8 mouse cellular contexts compared by ENCODE assay signal in genomic region chr5:107289234-107289764, GRCm38 (mm10). TPM values are rescaled to one million over a fixed set of nuclear protein-coding genes. Genes with fewer than 3 reads are reported as not detected.
A peak's percentile ranks its signal among the peaks of the same experiment; 100 is the strongest.
DNase-seq lines count a peak whose midpoint lies in the region; ATAC-seq and TF ChIP-seq lines count a peak whose summit lies in the region.

TSS of gene Tgfbr3 (minus strand) at chr5:107289629.

- H3K27me3 ChIP-seq in embryonic facial prominence, embryonic 11.5 days (ENCODE audit: control insufficient read depth, insufficient read depth, low read length), result no peaks in the 10 kb centered on the region; the same call in 1 of the 2 replicates
- H3K27me3 ChIP-seq in heart, adult 2 months (ENCODE audit: control insufficient read depth, insufficient read depth, low read length), result no peaks in the 10 kb centered on the region
- H3K27me3 ChIP-seq in kidney, adult 2 months (replicated peaks; ENCODE audit: control insufficient read depth, insufficient read depth, low read length), result no peaks in the 10 kb centered on the region
- no peaks in the 10 kb centered on the region; the same call in 1 of the 2 replicates for H3K27me3 ChIP-seq in limb, embryonic 14.5 days (ENCODE audit: control insufficient read depth, insufficient read depth, low read length)
- peaks cover 8% of the 10 kb centered on the region; the same call in 1 of the 2 replicates for H3K27me3 ChIP-seq in midbrain, embryonic 15.5 days (replicated peaks)

- H3K36me3 ChIP-seq in embryonic facial prominence, embryonic 11.5 days (replicated peaks; ENCODE audit: control insufficient read depth, insufficient read depth, low read depth, low read length), result no peaks in the 10 kb centered on the region
- peaks cover 13% of the 10 kb centered on the region for H3K36me3 ChIP-seq in heart, adult 2 months (ENCODE audit: control insufficient read depth, insufficient read depth, low read length)
- H3K36me3 ChIP-seq in kidney, adult 2 months (ENCODE audit: control insufficient read depth, insufficient read depth, low read length), result no peaks in the 10 kb centered on the region
- no peaks in the 10 kb centered on the region for H3K36me3 ChIP-seq in limb, embryonic 14.5 days (ENCODE audit: control insufficient read depth, insufficient read depth, low read length)
- H3K36me3 ChIP-seq in midbrain, embryonic 15.5 days (replicated peaks), result no peaks in the 10 kb centered on the region

- no peaks in the 10 kb centered on the region for H3K4me1 ChIP-seq in embryonic facial prominence, embryonic 11.5 days (ENCODE audit: control insufficient read depth, insufficient read depth, low read length)
- peaks cover 8% of the 10 kb centered on the region for H3K4me1 ChIP-seq in heart, adult 2 months (ENCODE audit: control insufficient read depth, insufficient read depth, low read length)
- peaks cover 3% of the 10 kb centered on the region; the same call in 1 of the 2 replicates for H3K4me1 ChIP-seq in kidney, adult 2 months (ENCODE audit: control insufficient read depth, insufficient read depth, low read length)
- H3K4me1 ChIP-seq in limb, embryonic 14.5 days (ENCODE audit: control insufficient read depth, insufficient read depth, low read length), result peaks cover 17% of the 10 kb centered on the region
- H3K4me1 ChIP-seq in midbrain, embryonic 15.5 days, result peaks cover 15% of the 10 kb centered on the region

- H3K27ac ChIP-seq in embryonic facial prominence, embryonic 11.5 days (replicated peaks; ENCODE audit: low read depth, low read length), result peak within 1 kb of the TSS; percentile 79; the same call in 1 of the 2 replicates
- H3K27ac ChIP-seq in heart, adult 2 months, result peak within 1 kb of the TSS; percentile 92
- peak within 1 kb of the TSS; percentile 89 for H3K27ac ChIP-seq in kidney, adult 2 months (ENCODE audit: insufficient read depth, low read depth, low read length)
- peak within 1 kb of the TSS; percentile 86 for H3K27ac ChIP-seq in limb, embryonic 14.5 days (replicated peaks; ENCODE audit: low read depth, low read length)
- H3K27ac ChIP-seq in midbrain, embryonic 15.5 days, result peak within 1 kb of the TSS; percentile 72

- H3K9ac ChIP-seq in embryonic facial prominence, embryonic 11.5 days (replicated peaks; ENCODE audit: low read length), result peak within 1 kb of the TSS; percentile 82
- H3K9ac ChIP-seq in heart, adult 2 months (ENCODE audit: low read depth, low read length), result peak within 1 kb of the TSS; percentile 99
- H3K9ac ChIP-seq in limb, embryonic 14.5 days (ENCODE audit: low read depth, low read length, severe bottlenecking), result peak within 1 kb of the TSS; percentile 86
- peak within 1 kb of the TSS; percentile 67 for H3K9ac ChIP-seq in midbrain, embryonic 15.5 days

- intact Hi-C loops in heart, adult 2 months (cut with DNase I), result loop anchor here (1.0 to 5.0 kb wide), 6 partner anchors 57 to 292 kb away; no protein-coding TSS in a partner anchor

- 0 out of 2 replicates have a peak, but pooled peaks have one; percentile 45 for TF ChIP-seq EP300 in heart, adult 2 months (IDR thresholded peaks at IDR 0.05; ENCODE audit: insufficient read depth, low read depth, low read length)

- peak; percentile 95 for ATAC-seq in embryonic facial prominence, embryonic 11.5 days (replicated peaks; ENCODE audit: insufficient number of reproducible peaks, low FRiP score, low TSS enrichment, low read depth)
- peak; percentile 91 for ATAC-seq in limb, embryonic 14.5 days (ENCODE audit: low FRiP score, low read depth)
- peak; percentile 92 for ATAC-seq in midbrain, embryonic 15.5 days (replicated peaks)

- WGBS in embryonic facial prominence, embryonic 11.5 days, result 4% methylated on average over 43 of the region's 54 CpGs
- WGBS in heart, adult 2 months, result under 1% methylated on average over 37 of the region's 54 CpGs
- under 1% methylated on average over 54 of the region's 54 CpGs for WGBS in kidney, adult 2 months
- under 1% methylated on average over 29 of the region's 54 CpGs for WGBS in limb, embryonic 14.5 days
- WGBS in midbrain, embryonic 15.5 days, result under 1% methylated on average over 43 of the region's 54 CpGs

- peak within 1 kb of the TSS; percentile 87 for H3K4me3 ChIP-seq in embryonic facial prominence, embryonic 11.5 days (ENCODE audit: low read depth, low read length)
- H3K4me3 ChIP-seq in heart, adult 2 months, result peak within 1 kb of the TSS; percentile 100
- H3K4me3 ChIP-seq in kidney, adult 2 months (ENCODE audit: insufficient read depth, low read depth, low read length), result peak within 1 kb of the TSS; percentile 83
- peak within 1 kb of the TSS; percentile 97 for H3K4me3 ChIP-seq in limb, embryonic 14.5 days (replicated peaks; ENCODE audit: low read length)
- H3K4me3 ChIP-seq in midbrain, embryonic 15.5 days, result peak within 1 kb of the TSS; percentile 80

- peaks cover 4% of the 10 kb centered on the region for H3K79me2 ChIP-seq in heart, adult 2 months (replicated peaks; ENCODE audit: control insufficient read depth, insufficient read depth, low read length)

- TF ChIP-seq POLR2A in heart, adult 2 months (IDR thresholded peaks at IDR 0.05; ENCODE audit: insufficient read depth, low read depth, low read length), result peak; percentile 86
- TF ChIP-seq POLR2A in kidney, adult 2 months (IDR thresholded peaks at IDR 0.05; ENCODE audit: low read depth, low read length), result no peak
- TF ChIP-seq POLR2A in limb, embryonic 14.5 days (IDR thresholded peaks at IDR 0.05; ENCODE audit: borderline replicate concordance, extremely low read depth, insufficient read depth, insufficient read length), result peak; percentile 74; the same call in 1 of the 2 replicates

- H3K9me3 ChIP-seq in embryonic facial prominence, embryonic 11.5 days (replicated peaks; ENCODE audit: control insufficient read depth, low read length), result no peaks in the 10 kb centered on the region
- no peaks in the 10 kb centered on the region for H3K9me3 ChIP-seq in limb, embryonic 14.5 days (ENCODE audit: control insufficient read depth, low read length)
- H3K9me3 ChIP-seq in midbrain, embryonic 15.5 days, result no peaks in the 10 kb centered on the region

- H3K4me2 ChIP-seq in embryonic facial prominence, embryonic 11.5 days (ENCODE audit: low read depth, low read length), result peak within 1 kb of the TSS; percentile 96
- peak within 1 kb of the TSS; percentile 78 for H3K4me2 ChIP-seq in limb, embryonic 14.5 days (replicated peaks; ENCODE audit: low read depth, low read length, severe bottlenecking)
- H3K4me2 ChIP-seq in midbrain, embryonic 15.5 days, result peak within 1 kb of the TSS; percentile 99

- TF ChIP-seq CTCF in heart, adult 2 months (IDR thresholded peaks at IDR 0.05), result peak; percentile 77
- peak; percentile 35 for TF ChIP-seq CTCF in kidney, adult 2 months (conservative IDR thresholded peaks at IDR 0.05; ENCODE audit: insufficient read depth, insufficient read length, low read depth, low read length)

- peak; percentile 89 for DNase-seq in 3134 (ENCODE audit: extremely low read depth, insufficient read length, low spot score)
- DNase-seq in adrenal gland, postnatal 25 days, result peak; percentile 95
- DNase-seq in embryonic facial prominence, embryonic 11.5 days (ENCODE audit: low spot score), result peak; percentile 86
- peak; percentile 91 for DNase-seq in heart, adult 2 months
- DNase-seq in kidney, adult 2 months, result peak; percentile 90
- DNase-seq in limb, embryonic 14.5 days (ENCODE audit: low spot score), result peak; percentile 90
- DNase-seq in spleen, postnatal 14 days (ENCODE audit: low spot score in 2 of 2), result peak; percentile 21 to 55

RNA-seq across cellular contexts. Expression of gene Tgfbr3, which starts in this region (rescaled TPM):
- total RNA-seq in adrenal gland, postnatal 25 days (2021), result 192 and 326 TPM in 2 replicates
- polyA plus RNA-seq in embryonic facial prominence, embryonic 11.5 days (2014; fragmentation: Nextera tagmentation; extraction: Ambion mirVana), result 10.5 and 12.3 TPM in 2 replicates
- total RNA-seq in heart, adult 2 months (2021), result 10 to 100 TPM; 41.2 to 47.6 TPM
- polyA plus RNA-seq in heart, adult 2 months (2012; rRNA removed), result 27.2 and 32.6 TPM in 2 replicates
- 23.4 and 27.7 TPM in 2 replicates for polyA plus RNA-seq in kidney, adult 2 months (2012; rRNA removed)
- polyA plus RNA-seq in limb, embryonic 14.5 days (2012; rRNA removed), result 20.7 and 23.2 TPM in 2 replicates
- polyA plus RNA-seq in limb, embryonic 14.5 days (2014; fragmentation: Nextera tagmentation; extraction: Ambion mirVana), result 29.0 and 29.4 TPM in 2 replicates
- 6.5 TPM in 2 replicates for polyA plus RNA-seq in midbrain, embryonic 15.5 days (2015; fragmentation: Nextera tagmentation; extraction: Ambion mirVana)

Comparison
In these comparisons a context has a peak if more than half of its experiments do, and no peak if none do; other contexts are left out.
1. Peak in every context shown above with its lines: DNase-seq, ATAC-seq, H3K4me3 ChIP-seq and H3K27ac ChIP-seq.
2. DNase-seq: peak in every context shown above with its lines; median percentile 95 in adrenal gland, postnatal 25 days; 91 in heart, adult 2 months; 90 in kidney, adult 2 months; 90 in limb, embryonic 14.5 days; 89 in 3134; 86 in embryonic facial prominence, embryonic 11.5 days; 38 in spleen, postnatal 14 days.